Mouse (Mus musculus) embryonic facial prominence, embryonic 11.5 days (tissue): ENCODE data around the gene Ocln. TPM values are rescaled to one million over a fixed set of nuclear protein-coding genes. Genes with fewer than 3 reads are reported as not detected.
"Not testable (repeated sequence)": the region's sequence is repeated elsewhere in the genome, so short reads cannot be mapped to it uniquely, and the experiment has no call there.

Experiments used
- ATAC-seq: fragments of 200-750 bp; cut with Nextera tagmentation; replicated peaks from 2 replicates; pipeline ENCODE4 v1.8.0; 2017; ENCODE audit warnings: low read depth; ENCODE audit not compliant: insufficient number of reproducible peaks, low FRiP score, low TSS enrichment
- DNase-seq: peaks from one replicate; pipeline ENCODE4 v3.0.0-alpha.2; 2015; ENCODE audit warnings: low spot score
- H3K27ac ChIP-seq: fragments of 300-500 bp; sonication (generic); replicated peaks from 2 replicates; pipeline ENCODE4 v1.5.1; 2014; ENCODE audit warnings: mild to moderate bottlenecking, low read depth, low read length, control low read depth
- H3K27me3 ChIP-seq: fragments of 300-500 bp; sonication (generic); 2 replicates; pipeline ENCODE4 v1.6.1; 2014; ENCODE audit warnings: mild to moderate bottlenecking, low read length, moderate library complexity, mixed read lengths; ENCODE audit not compliant: control insufficient read depth, insufficient read depth
- H3K36me3 ChIP-seq: fragments of 300-500 bp; sonication (generic); replicated peaks from 2 replicates; pipeline ENCODE4 v1.6.1; 2014; ENCODE audit warnings: low read depth, mild to moderate bottlenecking, low read length, moderate library complexity, mixed read lengths; ENCODE audit not compliant: control insufficient read depth, insufficient read depth
- H3K4me1 ChIP-seq: fragments of 300-500 bp; sonication (generic); 2 replicates; pipeline ENCODE4 v1.6.1; 2014; ENCODE audit warnings: low read length, mixed read lengths; ENCODE audit not compliant: control insufficient read depth, insufficient read depth
- H3K4me2 ChIP-seq: fragments of 300-500 bp; sonication (generic); 2 replicates; pipeline ENCODE4 v1.6.1; 2014; ENCODE audit warnings: low read depth, mild to moderate bottlenecking, control low read depth, low read length, moderate library complexity
- H3K4me3 ChIP-seq: fragments of 300-500 bp; sonication (generic); 2 replicates; pipeline ENCODE4 v1.5.1; 2014; ENCODE audit warnings: low read depth, low read length, control low read depth
- H3K9ac ChIP-seq: fragments of 300-500 bp; sonication (generic); replicated peaks from 2 replicates; pipeline ENCODE4 v1.6.1; 2014; ENCODE audit warnings: mild to moderate bottlenecking, control low read depth, low read length
- H3K9me3 ChIP-seq: fragments of 300-500 bp; sonication (generic); replicated peaks from 2 replicates; pipeline ENCODE4 v1.6.1; 2016; ENCODE audit warnings: mild to moderate bottlenecking, low read length, inconsistent platforms, mixed read lengths; ENCODE audit not compliant: control insufficient read depth
- WGBS: fragments of 180-500 bp; shearing (Covaris S2); extraction: QIAGEN DNeasy Blood & Tissue Kit; methylation state at CpG from one replicate; pipeline ENCODE4 v1.1.7; 2014; 5-methylcytosine and 5-hydroxymethylcytosine counted together
- polyA plus RNA-seq: library from polyadenylated mRNA; unstranded; fragments of >200 nt; fragmentation: Nextera tagmentation; extraction: Ambion mirVana; gene quantifications from 2 replicates; pipeline ENCODE4 v1.2.1, GENCODE M21; 2014

The Ocln gene
- polyA plus RNA-seq, 1 experiment from 2014 or later, result 6.7 TPM

GRCm38 (mm10) chr13:100452415-100453127 is 99.9 kb downstream of the Ocln start, which contains the start of gene Naip1:
Gene Naip1, minus strand, starts transcription at chr13:100452869.
- 72% methylated on average over 8 of the region's 8 CpGs for WGBS
- H3K9me3 ChIP-seq, H3K27ac ChIP-seq, ATAC-seq, H3K4me2 ChIP-seq, H3K27me3 ChIP-seq, H3K4me1 ChIP-seq, H3K4me3 ChIP-seq, H3K9ac ChIP-seq, DNase-seq, H3K36me3 ChIP-seq: not testable (repeated sequence)

GRCm38 (mm10) chr13:100449495-100449894 is 103.0 kb downstream of the Ocln start:
- Histone ChIP-seq H3K4me3 (no peak overlapping the region), H3K4me1 (no peaks in the 10 kb centered on the region), H3K27me3 (no peaks in the 10 kb centered on the region), H3K9ac (no peak overlapping the region), H3K27ac (no peak overlapping the region), H3K36me3 (no peaks in the 10 kb centered on the region), H3K4me2 (no peak overlapping the region), H3K9me3 (no peaks in the 10 kb centered on the region)
- no peak for DNase-seq
- 88% methylated on average over 1 of the region's 1 CpGs for WGBS
- no peak for ATAC-seq

Other genes starting within 250 kb of the Ocln start
- 0.14 TPM in 1 of 2 replicates, not detected in the other for gene Naip6, start 235.0 kb downstream of the Ocln start, polyA plus RNA-seq
- not detected in 2 replicates for gene Naip1, start 99.8 kb downstream of the Ocln start, polyA plus RNA-seq
- 82.1 and 91.5 TPM in 2 replicates for gene Gtf2h2, start 60.1 kb downstream of the Ocln start, polyA plus RNA-seq
- gene Marveld2, start 64.3 kb upstream of the Ocln start, polyA plus RNA-seq, result 5.6 TPM in 2 replicates
- gene Ak6, start 98.3 kb upstream of the Ocln start, polyA plus RNA-seq, result 357 and 362 TPM in 2 replicates
- gene Rad17, start 98.3 kb upstream of the Ocln start, polyA plus RNA-seq, result 32.3 and 38.8 TPM in 2 replicates
- gene Taf9, start 98.9 kb upstream of the Ocln start, polyA plus RNA-seq, result 20.2 and 25.7 TPM in 2 replicates
- gene Ccdc125, start 117.0 kb upstream of the Ocln start, polyA plus RNA-seq, result 4.0 and 4.1 TPM in 2 replicates
- gene Cdk7, start 178.2 kb upstream of the Ocln start, polyA plus RNA-seq, result 91.1 and 91.3 TPM in 2 replicates
- 123 and 129 TPM in 2 replicates for gene Mrps36, start 191.9 kb upstream of the Ocln start, polyA plus RNA-seq
- gene Cenph, start 223.2 kb upstream of the Ocln start, polyA plus RNA-seq, result 72.1 and 74.2 TPM in 2 replicates
- gene Ccnb1, start 233.9 kb upstream of the Ocln start, polyA plus RNA-seq, result 388 and 419 TPM in 2 replicates